Mouse (Mus musculus) embryo, embryonic 10.5 days (tissue): ENCODE data around the gene Cdkl1.

Experiments
- DNase-seq: peaks from one replicate; pipeline ENCODE4 v3.0.0-alpha.2; 2015; ENCODE audit warnings: low spot score

Gene Cdkl1

DNA sequence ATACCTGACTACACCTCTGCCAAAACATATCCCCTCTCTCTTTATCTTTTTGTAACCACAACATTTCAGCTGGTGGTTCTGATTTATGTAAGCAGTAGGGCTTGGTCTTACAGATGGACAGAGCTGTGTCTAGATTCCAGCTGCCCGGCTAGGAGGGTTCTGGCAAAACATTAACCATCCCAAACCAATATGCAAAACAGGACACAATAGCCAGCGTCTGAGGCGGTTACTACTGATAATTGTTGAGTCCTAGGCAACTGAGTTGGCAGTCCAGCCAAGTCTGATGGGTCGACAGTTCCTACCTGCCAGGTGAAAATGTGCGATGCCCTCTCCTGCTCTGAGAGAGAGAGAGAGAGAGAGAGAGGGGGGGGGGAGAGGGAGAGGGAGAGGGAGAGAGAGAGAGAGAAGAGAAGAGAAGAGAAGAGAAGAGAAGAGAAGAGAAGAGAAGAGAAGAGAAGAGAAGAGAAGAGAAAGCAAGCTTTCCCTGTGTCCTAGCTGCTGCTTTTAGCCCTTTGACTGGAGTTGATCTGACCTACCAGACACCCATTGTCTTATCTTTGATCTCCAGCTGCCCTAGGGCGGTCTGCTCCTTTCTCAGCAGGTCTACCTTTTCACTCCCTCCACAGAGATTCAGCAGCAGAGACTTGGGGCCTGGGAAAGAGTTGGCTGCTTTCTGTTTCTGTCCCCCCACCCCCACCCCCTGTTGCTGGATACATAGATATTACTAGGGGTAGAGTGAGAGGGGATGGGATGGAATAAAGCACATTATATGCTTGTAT lies 7.6 kb downstream of the Cdkl1 start:
- no peak for DNase-seq

DNA sequence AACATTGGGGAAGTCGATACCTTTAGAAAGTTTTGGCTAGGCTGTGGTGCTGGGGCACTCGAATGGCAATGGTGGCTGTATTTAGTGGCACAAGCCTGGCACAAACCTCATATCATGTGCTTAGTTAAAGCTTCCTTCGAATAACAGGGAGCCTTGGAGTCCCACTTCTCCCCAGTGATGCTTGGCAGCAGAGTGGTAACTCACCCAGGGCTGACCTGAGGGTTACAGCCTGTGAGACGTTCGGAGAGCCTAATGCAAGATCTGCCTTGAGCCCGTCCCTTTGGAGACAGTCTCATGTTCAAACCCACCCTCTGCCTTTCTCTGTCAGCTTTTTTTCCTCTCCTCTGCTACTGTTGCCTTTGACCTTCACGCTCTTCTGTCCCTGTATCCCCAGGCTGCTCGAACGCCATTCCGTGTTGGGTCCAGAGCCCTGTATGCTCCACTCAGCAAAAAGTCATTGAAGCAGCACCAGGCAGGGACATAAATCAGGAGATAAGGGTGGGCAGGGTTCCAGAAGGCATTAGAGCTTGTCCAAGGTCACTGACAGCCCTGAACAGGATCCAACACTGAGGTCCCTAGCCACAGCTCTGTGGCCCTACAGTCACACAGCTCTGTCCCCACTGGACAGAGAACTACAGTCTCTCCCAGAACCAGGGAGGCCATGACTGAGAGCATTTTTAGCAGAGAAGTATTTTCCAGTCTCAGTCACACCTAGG lies 9.0 kb downstream of the Cdkl1 start:
- no peak for DNase-seq

DNA sequence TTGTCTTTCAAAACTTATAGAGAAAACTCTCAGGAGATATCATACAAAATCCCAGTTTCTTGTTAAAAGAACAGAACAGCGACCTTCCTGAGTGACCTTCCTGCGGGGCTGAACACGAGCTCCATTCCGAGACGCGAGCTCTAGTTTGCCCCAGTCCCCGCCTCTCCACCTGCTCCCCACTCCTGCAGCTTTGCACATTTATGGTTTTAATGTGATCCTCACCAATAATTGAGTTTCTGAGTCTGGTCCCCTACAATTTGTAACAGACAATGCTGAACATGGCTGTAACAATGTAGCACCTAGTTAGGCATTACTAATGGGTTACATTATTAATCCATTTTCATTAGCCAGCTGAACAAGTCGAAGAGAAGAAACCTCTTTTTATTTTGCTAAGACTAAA lies 9.6 kb downstream of the Cdkl1 start:
- no peak for DNase-seq

DNA sequence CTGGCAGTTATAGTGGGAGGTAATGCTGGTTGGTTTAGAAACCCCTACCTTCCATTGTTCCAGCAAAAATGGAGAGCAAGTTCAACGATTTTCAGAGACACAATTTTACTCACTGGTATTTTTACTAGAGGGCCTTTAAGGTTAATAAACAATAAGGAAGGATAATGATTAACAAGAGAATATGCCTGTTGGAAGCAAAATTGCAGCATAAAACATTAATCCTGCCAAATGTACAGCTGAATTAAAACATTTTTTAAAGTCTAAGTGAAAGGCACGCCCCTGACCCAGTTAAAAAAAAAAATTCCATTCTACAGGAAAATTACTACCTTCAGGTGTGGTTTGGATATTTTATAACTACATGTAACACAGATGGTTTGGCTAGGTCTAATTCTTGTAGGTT lies 13.1 kb downstream of the Cdkl1 start:
- DNase-seq: no peak

DNA sequence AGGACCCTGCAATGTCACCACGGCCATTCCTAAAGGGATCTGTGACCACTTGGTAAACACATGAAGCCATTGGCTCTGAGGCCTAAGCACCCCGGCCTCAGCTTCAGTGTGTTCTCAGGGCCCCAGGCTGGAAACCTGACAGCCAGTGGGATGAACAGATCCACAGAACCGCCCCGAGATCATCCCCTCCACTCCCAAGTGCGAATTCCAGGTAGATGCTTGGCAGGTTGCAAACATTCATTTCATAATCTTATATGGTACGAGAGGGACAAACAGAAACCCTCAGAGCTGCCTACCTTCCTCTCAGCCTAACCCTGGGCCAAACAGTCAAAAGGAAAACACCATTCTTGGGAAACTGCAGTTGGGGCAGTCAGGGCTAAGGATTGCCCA lies 13.7 kb downstream of the Cdkl1 start:
- DNase-seq: no peak

DNA sequence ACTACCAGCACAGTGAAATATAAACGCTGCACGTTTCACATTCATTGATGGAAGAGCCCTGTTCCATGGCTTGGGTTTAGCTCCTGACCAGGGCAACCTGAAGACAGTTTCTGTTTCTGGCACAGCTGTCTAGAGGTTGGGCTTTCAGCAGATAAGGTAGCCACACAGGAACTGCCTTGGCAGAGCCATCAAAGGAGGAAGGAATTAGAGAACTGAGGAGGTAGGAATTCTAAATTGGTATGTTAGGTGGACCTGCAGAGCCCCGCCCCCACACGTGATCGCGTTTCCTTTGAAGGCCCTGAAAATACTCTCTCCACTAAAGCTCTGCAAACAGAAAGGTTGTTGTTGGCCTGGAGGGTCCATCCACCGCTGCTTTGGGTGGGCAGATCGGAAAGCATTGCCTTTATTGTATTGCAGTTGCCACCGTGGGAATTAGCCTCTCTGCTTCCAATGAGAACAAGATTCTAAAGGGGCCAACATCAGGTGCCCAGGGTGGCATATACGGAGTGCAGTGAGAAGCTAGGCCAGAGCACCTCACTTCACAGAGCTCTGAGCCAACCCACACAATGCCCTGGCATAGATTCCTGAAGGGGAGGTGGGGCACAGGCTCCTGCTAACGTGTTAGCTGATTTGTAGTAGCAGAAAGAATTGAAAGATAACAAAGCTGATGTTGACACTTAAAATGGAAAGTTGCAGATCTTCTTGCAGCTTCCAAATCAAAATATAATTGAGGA lies 14.3 kb downstream of the Cdkl1 start:
- DNase-seq: no peak

DNA sequence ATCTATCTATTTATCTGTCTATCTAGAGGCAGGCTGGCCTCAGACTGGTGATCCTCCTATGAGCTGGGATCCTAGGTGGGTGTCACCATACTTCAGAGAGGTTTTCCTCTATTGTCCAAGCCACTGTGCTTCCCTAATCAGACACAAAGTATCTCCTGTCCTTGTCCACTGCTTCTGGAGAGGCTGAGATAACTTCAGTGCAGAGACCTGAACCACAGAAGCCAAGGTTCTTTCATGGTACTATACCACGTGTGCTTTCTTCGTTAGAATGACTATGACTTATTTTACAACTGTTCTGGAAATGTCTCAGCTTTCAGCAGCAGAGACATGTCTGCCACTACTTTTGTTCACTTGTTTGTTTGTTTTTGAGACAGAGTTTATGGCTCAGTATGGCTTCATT lies 22.2 kb downstream of the Cdkl1 start:
- no peak for DNase-seq

DNA sequence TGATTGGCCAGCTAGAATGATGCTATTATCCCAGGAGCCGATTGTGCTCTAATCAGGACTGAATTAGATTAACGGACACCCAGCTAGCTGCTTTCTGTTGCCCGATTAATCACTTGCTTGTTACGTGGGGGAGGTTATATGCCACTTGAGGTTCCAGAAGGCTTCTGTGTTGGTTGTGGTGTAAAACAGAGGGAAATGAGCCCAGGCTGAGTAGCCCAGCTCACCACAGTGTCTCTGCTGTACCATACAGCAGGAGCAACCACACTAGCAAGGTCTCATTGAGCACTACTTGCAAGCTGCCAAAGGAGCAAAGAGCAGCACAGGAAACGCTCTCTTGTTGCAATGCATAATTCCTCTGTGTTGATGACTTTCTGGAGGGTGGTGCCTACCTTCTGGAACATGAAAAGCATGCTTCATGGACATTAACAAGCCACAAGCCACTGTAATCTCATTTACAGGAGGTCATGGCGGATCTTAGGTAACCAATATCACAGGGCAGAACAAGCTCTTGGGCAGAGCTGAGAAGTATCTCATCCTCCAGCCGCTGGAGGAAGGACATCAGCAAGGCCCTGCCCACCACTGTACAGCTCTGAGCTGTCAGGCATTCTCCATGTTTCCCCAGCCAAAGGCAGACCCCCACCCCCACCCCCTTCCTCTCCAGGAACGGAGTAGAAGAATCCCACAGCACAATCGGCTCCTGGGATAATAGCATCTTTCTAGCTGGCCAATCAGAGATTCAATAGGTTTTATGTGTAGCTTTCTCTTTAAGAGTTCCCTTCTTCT lies 23.4 kb downstream of the Cdkl1 start:
- no peak for DNase-seq

DNA sequence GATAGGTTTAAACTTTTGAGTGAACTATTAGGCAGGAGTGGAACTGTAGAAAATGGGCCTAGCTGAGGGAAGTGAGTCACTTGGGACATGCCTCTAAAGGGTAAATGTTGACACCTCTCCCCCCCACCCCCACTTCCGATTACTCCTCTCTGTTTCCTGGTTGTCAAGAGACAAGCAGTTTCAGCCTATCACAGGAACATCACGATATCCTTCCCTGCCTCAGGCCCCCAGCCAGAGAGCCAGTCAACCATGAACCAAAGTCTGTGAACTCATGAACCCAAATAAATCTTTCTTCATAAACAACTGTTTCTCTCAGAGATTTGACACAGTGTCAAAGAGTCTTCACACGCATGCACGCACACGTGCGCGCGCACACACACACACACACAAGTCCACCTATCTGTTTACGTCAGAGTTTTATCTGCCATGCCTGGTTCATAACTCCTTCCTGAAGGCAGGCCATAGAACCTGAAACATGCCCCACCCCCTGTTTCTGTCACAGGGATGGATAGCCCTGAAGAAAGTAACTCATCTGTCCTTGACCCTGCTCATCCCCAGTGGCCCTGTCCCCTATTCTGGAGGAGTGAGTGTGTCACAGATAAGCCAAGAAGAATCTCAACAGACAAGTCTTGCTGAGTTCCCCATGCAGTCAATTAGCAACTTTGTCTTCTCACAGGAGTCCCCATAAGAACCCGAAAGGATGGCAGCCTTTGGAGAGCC lies 24.7 kb downstream of the Cdkl1 start:
- DNase-seq: no peak

DNA sequence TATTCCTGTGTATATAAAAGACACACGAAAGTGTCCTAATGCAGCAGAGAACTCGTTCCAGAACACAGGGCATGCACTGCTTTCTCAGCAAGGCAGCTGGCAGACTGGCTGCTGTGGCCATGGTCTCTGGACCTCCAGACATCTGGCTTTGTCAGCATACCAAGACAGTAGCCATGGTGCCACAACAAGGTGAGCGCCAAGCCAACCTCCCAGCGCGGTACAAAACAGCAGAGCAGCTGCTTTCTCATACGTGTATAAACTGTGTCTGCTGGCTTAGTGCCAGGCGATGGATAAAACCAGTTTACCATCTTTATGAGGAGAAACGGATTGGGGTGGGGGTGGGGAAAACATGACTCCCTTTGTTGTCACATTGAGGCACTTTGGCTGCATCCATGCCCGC lies 25.5 kb downstream of the Cdkl1 start:
- DNase-seq: no peak

DNA sequence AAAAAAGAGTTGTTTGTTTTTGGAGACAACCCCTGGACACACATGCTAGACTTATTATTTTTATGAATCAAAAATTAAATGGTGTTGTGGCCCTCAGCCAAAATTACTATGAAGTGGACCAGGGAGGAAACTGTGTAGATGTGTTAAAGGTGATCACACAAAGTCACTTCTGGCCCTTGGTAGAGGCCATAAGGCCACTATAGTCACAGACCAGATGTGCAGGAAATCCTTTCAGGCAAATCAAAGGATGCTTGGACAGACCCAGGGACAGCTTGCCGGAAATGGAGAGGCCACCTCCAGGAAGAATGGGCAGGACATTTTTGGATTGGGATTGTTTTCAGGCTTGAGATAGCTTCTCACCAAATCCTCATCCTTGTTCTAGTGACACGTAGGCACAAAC lies 29.5 kb downstream of the Cdkl1 start:
- no peak for DNase-seq

DNA sequence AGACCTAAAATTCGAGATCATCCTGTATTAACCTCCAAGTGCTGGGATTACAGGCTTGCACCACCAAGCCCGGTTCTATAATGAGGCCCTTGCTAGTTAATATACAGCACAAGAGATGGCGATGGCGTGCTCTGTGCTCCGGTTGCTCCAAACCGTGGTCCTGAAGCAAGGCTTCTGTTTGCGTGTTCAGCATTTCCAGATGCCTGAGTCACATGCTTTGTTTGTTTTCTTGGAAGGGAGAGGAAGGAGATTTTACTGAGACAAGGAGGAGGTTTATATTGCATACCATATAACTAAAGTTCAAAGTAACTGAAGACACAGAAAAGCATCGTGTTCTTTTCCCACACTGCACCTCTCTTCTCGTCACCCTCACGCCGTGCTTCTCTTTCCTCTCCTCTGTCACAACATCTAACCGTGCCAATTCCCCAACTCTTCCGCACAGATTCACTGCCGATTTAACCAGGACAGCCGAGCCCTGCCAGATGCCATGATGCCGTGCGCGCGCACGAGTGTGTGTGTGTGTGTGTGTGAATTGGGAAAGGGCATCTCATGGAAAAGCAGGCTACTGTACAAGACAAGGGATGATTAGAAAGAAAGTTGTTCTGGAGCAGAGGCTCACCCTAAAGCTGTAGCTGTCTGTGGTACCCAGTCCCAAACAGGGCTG lies 30.2 kb downstream of the Cdkl1 start:
- DNase-seq: no peak

DNA sequence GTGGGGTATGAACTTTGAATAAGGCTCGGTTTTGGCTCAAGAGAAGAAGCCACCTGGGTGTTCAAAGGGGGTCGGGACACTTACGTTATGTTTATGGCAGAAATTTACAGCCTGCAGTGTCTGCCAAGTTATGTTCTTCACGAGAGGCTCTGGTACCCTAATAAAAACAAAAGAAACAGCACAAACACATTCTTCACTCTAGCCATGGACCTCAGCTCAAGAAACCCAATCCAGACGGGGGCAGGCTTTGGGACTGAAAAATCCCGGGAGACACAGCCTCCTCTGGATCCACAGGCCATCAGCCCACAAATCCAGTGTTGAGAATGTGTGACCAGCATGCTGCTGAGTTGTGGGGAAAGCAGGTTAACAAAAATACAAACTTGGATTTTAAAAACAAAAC lies 31.1 kb downstream of the Cdkl1 start:
- DNase-seq: no peak

DNA sequence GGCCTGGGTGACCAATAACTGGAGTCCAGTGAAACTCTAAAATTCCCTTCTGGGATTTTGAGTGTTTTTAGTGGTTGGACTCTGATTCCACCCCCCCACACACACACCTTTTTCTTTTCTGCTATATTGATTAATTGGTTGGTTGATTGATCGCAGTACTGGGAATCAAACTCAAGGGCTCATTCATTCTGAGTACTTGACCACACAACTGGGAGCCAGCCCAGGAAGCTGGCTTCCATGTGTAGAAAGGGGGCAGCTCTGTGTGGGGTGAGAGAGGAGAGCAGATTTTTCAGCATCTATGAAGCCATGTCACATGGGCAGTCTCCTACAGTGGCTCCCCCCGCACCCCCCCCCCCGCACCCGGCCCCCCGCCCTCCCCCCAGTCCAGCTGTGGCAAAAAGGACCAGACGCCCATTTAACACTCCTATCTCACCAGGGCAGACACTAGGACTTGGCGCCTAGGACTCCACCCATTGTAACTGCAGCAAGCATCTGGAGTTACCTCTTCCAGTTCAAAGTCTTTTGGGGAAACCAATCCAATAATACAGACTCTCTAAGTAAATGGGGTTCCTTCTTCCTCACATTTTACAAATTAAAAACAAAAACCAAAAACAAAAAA lies 31.7 kb downstream of the Cdkl1 start:
- peak; percentile 37 for DNase-seq

DNA sequence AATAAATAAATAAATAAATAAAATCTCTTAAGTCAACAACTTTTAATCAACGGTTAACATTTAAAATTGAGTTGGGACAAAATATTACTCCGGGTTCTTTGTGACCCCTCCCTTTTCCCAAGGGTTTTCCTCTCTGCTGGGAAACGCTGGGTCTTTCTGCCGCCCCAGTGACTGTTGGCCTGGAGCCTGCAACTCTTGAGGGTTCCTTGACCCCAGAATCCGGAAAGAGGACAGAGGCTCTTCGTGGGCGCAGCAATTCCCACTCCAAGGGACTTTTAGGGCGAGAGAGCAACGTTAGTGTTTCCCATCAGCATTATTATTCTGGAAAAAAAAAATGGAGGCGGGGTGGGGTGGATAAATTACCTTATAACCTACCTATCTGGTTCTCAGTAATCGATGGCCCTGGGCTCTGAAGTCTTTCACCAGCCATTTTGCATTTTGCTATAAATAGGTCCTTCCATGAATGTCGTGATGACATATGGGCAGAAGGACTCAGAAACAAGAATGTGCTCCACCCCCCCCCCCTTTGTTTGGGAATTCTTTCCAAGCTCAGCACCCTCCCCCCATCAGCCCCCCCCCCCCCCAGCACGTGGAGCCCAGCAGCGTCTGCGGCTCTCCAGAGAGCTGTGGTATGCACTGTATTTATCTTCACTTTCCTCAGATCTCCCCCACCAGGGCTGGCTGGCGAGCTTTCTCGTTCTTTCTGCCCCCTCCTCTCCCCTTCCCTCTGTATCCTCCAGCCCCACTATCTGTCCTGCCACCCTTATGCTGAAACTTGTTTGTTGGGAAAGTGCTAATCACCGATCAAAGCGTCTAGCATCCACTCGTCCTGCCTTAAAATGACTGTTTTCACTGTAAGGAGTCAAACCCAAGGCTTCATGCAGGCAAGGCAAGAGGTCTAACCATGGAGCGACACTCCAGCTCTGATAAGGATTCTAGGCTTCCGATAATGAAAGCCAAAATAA lies 32.6 kb downstream of the Cdkl1 start:
- DNase-seq: peak; percentile 61

DNA sequence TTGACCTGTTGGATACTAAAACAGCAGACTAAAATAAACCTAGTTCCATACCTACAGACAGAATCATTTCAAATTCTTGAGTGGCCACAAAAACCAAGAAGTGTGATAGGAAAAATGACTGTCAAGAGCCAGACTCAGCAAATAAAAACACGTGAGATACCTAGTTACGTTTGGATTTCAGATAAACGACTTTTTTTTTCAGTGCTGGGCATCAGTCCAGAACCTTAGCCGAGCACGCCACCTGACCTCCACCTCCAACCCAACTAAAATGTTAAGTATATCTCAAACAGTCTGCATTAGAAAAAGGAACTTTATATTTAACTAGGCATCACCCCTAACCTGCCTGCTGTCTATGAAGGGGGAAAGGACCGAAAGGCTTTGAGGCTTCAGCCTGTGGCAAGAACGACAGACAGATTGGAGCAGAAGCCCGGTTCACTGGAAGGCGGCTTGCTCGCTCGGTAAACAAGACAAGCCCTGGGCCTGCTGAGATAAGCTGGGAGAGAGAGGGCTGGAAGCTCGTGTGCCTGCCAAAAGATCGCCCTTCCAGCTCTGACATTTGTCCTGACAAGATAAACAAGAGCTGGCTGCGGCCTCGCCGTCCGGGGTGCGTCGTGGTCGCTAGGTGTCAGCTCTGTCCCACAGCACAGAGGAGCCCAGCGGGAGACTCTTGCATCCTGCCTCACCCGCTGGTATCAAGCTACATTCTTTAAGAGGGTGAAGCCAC lies 33.5 kb downstream of the Cdkl1 start:
- DNase-seq: peak; percentile 87

DNA sequence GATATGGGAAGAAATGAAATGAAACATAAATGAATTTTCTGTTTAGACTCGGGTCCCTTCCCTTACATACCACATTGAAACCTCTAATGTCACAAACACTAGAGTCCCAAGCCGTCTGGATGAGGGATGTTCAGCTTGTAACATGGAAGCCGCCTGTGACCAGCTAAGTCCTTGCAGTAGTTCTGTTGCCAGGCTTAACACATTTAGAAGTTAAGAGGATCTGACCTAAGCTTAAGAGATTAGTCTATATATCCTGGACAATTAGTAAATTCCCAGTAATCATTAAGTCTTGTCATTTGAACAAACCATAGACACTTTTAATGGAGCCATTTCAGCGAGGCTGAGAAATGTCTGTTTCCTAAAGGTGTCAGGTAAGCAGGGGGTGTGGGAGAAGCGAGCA lies 35.1 kb downstream of the Cdkl1 start:
- no peak for DNase-seq

DNA sequence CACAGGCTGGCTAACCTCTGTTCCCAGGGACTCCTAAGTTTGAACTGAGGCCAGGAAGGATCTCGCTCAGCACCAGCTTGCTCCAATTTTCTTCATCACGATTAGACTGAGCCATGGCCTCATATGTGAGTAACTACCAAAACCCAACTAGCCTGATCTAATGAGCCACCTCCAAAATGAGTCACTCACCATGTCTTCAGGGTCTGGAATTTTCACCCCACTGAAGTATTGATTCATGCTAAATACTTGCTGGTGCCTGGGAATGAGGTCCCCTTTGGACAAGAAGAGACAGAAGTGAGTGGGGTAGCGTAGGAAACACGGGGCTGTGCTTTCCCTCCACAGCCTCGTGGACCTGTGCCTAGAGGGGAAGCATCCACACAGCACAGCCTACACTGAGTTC lies 37.1 kb downstream of the Cdkl1 start:
- DNase-seq: no peak

DNA sequence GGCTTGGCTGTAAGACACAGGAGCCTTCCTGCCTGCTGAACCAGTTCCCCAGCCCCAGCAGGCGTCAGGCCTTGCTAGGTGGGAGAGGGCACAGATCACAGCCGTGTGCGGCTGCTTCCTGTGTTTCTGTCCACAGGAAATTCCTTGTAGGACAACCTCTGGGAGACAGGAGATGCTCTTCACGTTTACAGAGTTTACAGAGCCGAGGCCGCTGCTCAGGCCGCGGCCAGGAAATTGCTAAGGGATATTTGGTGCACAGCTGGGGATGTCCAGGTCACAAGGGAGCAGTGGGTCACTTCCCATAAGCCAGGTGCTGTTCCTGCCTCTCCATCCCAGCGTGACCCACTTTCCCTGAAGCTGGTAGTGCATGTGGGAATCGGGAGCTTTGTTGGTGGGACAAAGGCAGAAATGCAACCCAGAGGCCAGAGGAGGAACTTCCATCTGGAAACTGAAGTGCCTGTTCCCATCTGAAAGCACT lies 39.2 kb downstream of the Cdkl1 start:
- DNase-seq: peak; percentile 62
